Comparison of ENCODE assay signal across 21 mouse cellular contexts in genomic region chr4:154224970-154225309, GRCm38 (mm10). TPM values are rescaled to one million over a fixed set of nuclear protein-coding genes. Genes with fewer than 3 reads are reported as not detected.
A peak's percentile ranks its signal among the peaks of the same experiment; 100 is the strongest.
DNase-seq lines count a peak whose midpoint lies in the region; ATAC-seq and TF ChIP-seq lines count a peak whose summit lies in the region.
"Had no signal": no experiment of that assay in that cellular context is flagged by ENCODE, and none has a peak within 500 bp of the region (broad histone marks: within the 10 kb centered on the region; RNA-seq: fewer than 3 reads in every experiment).

No protein-coding gene starts in this region.

- peak overlapping the region; percentile 64 for H3K27ac ChIP-seq in heart, embryonic 13.5 days (replicated peaks)
- 0 out of 2 replicates have a peak overlapping the region, but pooled peaks have one; percentile 26 for H3K27ac ChIP-seq in stomach, embryonic 15.5 days
- H3K27ac ChIP-seq in stomach, postnatal 0 days (replicated peaks), result no peak overlapping the region
- peak overlapping the region; percentile 81 for H3K27ac ChIP-seq in limb, embryonic 12.5 days
- H3K27ac ChIP-seq: kidney, embryonic 15.5 days; left cerebral cortex, adult 2 months had no signal

- WGBS in heart, embryonic 13.5 days, result 55% methylated on average over 9 of the region's 9 CpGs
- WGBS in stomach, embryonic 15.5 days, result 53% methylated on average over 9 of the region's 9 CpGs
- WGBS in stomach, postnatal 0 days, result 31% methylated on average over 9 of the region's 9 CpGs
- WGBS in limb, embryonic 12.5 days, result 26% methylated on average over 9 of the region's 9 CpGs

- no peak for TF ChIP-seq EP300 in stomach, postnatal 0 days (optimal IDR thresholded peaks at IDR 0.05)

- H3K36me3 ChIP-seq in heart, embryonic 13.5 days, result no peaks in the 10 kb centered on the region
- no peaks in the 10 kb centered on the region for H3K36me3 ChIP-seq in stomach, embryonic 15.5 days
- no peaks in the 10 kb centered on the region for H3K36me3 ChIP-seq in stomach, postnatal 0 days (ENCODE audit: control insufficient read depth, insufficient read depth, low read length)
- H3K36me3 ChIP-seq in limb, embryonic 12.5 days, result 0 out of 2 replicates have a peak, but pooled peaks cover 5% of the 10 kb centered on the region
- H3K36me3 ChIP-seq: intestine, embryonic 15.5 days; kidney, embryonic 15.5 days had no signal

- no peak overlapping the region for H3K9ac ChIP-seq in heart, embryonic 13.5 days
- H3K9ac ChIP-seq in stomach, embryonic 15.5 days, result no peak overlapping the region
- H3K9ac ChIP-seq in stomach, postnatal 0 days (ENCODE audit: low read length), result no peak overlapping the region
- 0 out of 2 replicates have a peak overlapping the region, but pooled peaks have one; percentile 27 for H3K9ac ChIP-seq in limb, embryonic 12.5 days (replicated peaks)
- H3K9ac ChIP-seq: intestine, embryonic 15.5 days; kidney, embryonic 15.5 days; liver, postnatal 0 days had no signal

- peaks cover 72% of the 10 kb centered on the region for H3K4me1 ChIP-seq in heart, embryonic 13.5 days
- peaks cover 17% of the 10 kb centered on the region for H3K4me1 ChIP-seq in stomach, embryonic 15.5 days
- H3K4me1 ChIP-seq in stomach, postnatal 0 days (replicated peaks; ENCODE audit: control insufficient read depth, insufficient read depth), result peaks cover 5% of the 10 kb centered on the region; the same call in 1 of the 2 replicates
- peaks cover 45% of the 10 kb centered on the region for H3K4me1 ChIP-seq in limb, embryonic 12.5 days (replicated peaks)
- H3K4me1 ChIP-seq: megakaryocyte, embryonic 14.5 days had no signal

- no peak for ATAC-seq in heart, embryonic 13.5 days (ENCODE audit: extremely low read depth, insufficient number of reproducible peaks, low FRiP score, low TSS enrichment)
- ATAC-seq in stomach, embryonic 15.5 days (ENCODE audit: insufficient read depth, low FRiP score, low read depth), result no peak
- no peak for ATAC-seq in stomach, postnatal 0 days (ENCODE audit: low FRiP score, low TSS enrichment)
- ATAC-seq in limb, embryonic 12.5 days (ENCODE audit: insufficient number of reproducible peaks, insufficient read depth, low FRiP score, low TSS enrichment, low read depth), result no peak
- ATAC-seq: liver, postnatal 0 days had no signal

- H3K27me3 ChIP-seq in heart, embryonic 13.5 days (replicated peaks), result 0 out of 2 replicates have a peak, but pooled peaks cover 7% of the 10 kb centered on the region
- H3K27me3 ChIP-seq in stomach, embryonic 15.5 days (replicated peaks), result no peaks in the 10 kb centered on the region
- H3K27me3 ChIP-seq in stomach, postnatal 0 days (ENCODE audit: control insufficient read depth, insufficient read depth, low read length), result no peaks in the 10 kb centered on the region
- H3K27me3 ChIP-seq in limb, embryonic 12.5 days, result no peaks in the 10 kb centered on the region
- H3K27me3 ChIP-seq: intestine, embryonic 15.5 days; kidney, embryonic 15.5 days had no signal

- TF ChIP-seq CTCF in stomach, postnatal 0 days (IDR thresholded peaks at IDR 0.05; ENCODE audit: low read depth), result no peak

- no peak overlapping the region for H3K4me2 ChIP-seq in heart, embryonic 13.5 days
- no peak overlapping the region for H3K4me2 ChIP-seq in stomach, embryonic 15.5 days
- no peak overlapping the region for H3K4me2 ChIP-seq in stomach, postnatal 0 days (replicated peaks; ENCODE audit: low read depth)
- H3K4me2 ChIP-seq in limb, embryonic 12.5 days, result peak overlapping the region; percentile 8; the same call in 1 of the 2 replicates
- H3K4me2 ChIP-seq: heart, embryonic 11.5 days; intestine, embryonic 15.5 days; kidney, embryonic 15.5 days had no signal

- H3K9me3 ChIP-seq in heart, embryonic 13.5 days, result no peaks in the 10 kb centered on the region
- H3K9me3 ChIP-seq in stomach, embryonic 15.5 days, result no peaks in the 10 kb centered on the region
- no peaks in the 10 kb centered on the region for H3K9me3 ChIP-seq in stomach, postnatal 0 days (ENCODE audit: control insufficient read depth, low read length)
- H3K9me3 ChIP-seq in limb, embryonic 12.5 days, result no peaks in the 10 kb centered on the region
- H3K9me3 ChIP-seq: intestine, embryonic 15.5 days; kidney, embryonic 15.5 days; megakaryocyte, embryonic 14.5 days had no signal

- H3K4me3 ChIP-seq in heart, embryonic 13.5 days, result no peak overlapping the region
- no peak overlapping the region for H3K4me3 ChIP-seq in stomach, embryonic 15.5 days (replicated peaks)
- H3K4me3 ChIP-seq in stomach, postnatal 0 days (ENCODE audit: low read depth, low read length), result no peak overlapping the region
- no peak overlapping the region for H3K4me3 ChIP-seq in limb, embryonic 12.5 days (replicated peaks)
- H3K4me3 ChIP-seq: intestine, embryonic 15.5 days; kidney, embryonic 15.5 days; left cerebral cortex, adult 2 months; megakaryocyte, embryonic 14.5 days had no signal

- no peak for DNase-seq in heart, adult 11 months
- DNase-seq in stomach, postnatal 0 days (ENCODE audit: low spot score), result no peak
- no peak for DNase-seq in layer of hippocampus, adult 18-20 months (ENCODE audit: low spot score in 2 of 2)
- DNase-seq in layer of hippocampus, adult 8-10 months (ENCODE audit: low spot score in 2 of 2), result no peak
- no peak for DNase-seq in urinary bladder, adult 2 months (ENCODE audit: low spot score)
- DNase-seq: adrenal gland, postnatal 14 days; cerebellum, adult 2 months; gastrocnemius, postnatal 10 days; liver, postnatal 0 days; lung, postnatal 14 days; thymus, adult 18-20 months had no signal

RNA-seq across cellular contexts. Expression of gene Megf6, which starts 54.4 kb away (rescaled TPM):
- 25.9 and 28.4 TPM in 2 replicates for polyA plus RNA-seq in heart, embryonic 13.5 days (2015; fragmentation: Nextera tagmentation; extraction: Ambion mirVana)
- 19.9 and 20.9 TPM in 2 replicates for polyA plus RNA-seq in stomach, embryonic 15.5 days (2015; fragmentation: Nextera tagmentation; extraction: Ambion mirVana)
- polyA plus RNA-seq in stomach, postnatal 0 days (2015; fragmentation: Nextera tagmentation; extraction: Ambion mirVana), result 10.2 and 10.8 TPM in 2 replicates
- 58.4 and 59.0 TPM in 2 replicates for polyA plus RNA-seq in limb, embryonic 12.5 days (2016; fragmentation: Nextera tagmentation; extraction: Ambion mirVana)
- 1 to 10 TPM; 2.8 to 7.3 TPM for total RNA-seq in layer of hippocampus, adult 18-20 months (2021)
- 1 to 10 TPM; 5.3 to 7.2 (median 5.7) TPM for total RNA-seq in layer of hippocampus, adult 8-10 months (2022)
- 7.6 and 11.1 TPM in 2 replicates for polyA plus RNA-seq in urinary bladder, adult 2 months (2012; rRNA removed)
- total RNA-seq: common myeloid progenitor, adult 5-6 weeks; monocyte, adult 5-6 weeks had no signal
